Mouse (Mus musculus): ENCODE results near the gene Kdm5b.

- TF ChIP-seq CTCF (IDR thresholded peaks at IDR 0.05; ENCODE audit: low read depth) (no peak), EP300 (IDR thresholded peaks at IDR 0.05; ENCODE audit: low read depth) (no peak)
Observed at GRCm38 (mm10) chr1:134560396-134560795, 425 bp downstream of the Kdm5b start.

Data from liver, postnatal 0 days (tissue).